Mouse (Mus musculus) monocyte, adult 5-6 weeks (primary cell): ENCODE results near the gene Nectin4. TPM values are rescaled to one million over a fixed set of nuclear protein-coding genes. Genes with fewer than 3 reads are reported as not detected.
"Not testable (repeated sequence)": the region's sequence is repeated elsewhere in the genome, so short reads cannot be mapped to it uniquely, and the experiment has no call there.

ENCODE experiments used
- ATAC-seq: fragments of 153-309, 156-312 bp; replicated peaks from 2 replicates; pipeline ENCODE4 v1.8.0; 2017; ENCODE audit warnings: mild to moderate bottlenecking; ENCODE audit not compliant: low TSS enrichment, insufficient number of reproducible peaks, severe bottlenecking, poor library complexity, low FRiP score
- total RNA-seq: library from RNA; stranded (forward); fragments of 200-1000, 200-491, 200-594 nt; gene quantifications from 3 replicates; pipeline ENCODE4 v1.2.3, GENCODE M21; 2017

Gene Nectin4
- total RNA-seq: 2.0 to 3.9 TPM (median 2.5 TPM) in 3 replicates

DNA sequence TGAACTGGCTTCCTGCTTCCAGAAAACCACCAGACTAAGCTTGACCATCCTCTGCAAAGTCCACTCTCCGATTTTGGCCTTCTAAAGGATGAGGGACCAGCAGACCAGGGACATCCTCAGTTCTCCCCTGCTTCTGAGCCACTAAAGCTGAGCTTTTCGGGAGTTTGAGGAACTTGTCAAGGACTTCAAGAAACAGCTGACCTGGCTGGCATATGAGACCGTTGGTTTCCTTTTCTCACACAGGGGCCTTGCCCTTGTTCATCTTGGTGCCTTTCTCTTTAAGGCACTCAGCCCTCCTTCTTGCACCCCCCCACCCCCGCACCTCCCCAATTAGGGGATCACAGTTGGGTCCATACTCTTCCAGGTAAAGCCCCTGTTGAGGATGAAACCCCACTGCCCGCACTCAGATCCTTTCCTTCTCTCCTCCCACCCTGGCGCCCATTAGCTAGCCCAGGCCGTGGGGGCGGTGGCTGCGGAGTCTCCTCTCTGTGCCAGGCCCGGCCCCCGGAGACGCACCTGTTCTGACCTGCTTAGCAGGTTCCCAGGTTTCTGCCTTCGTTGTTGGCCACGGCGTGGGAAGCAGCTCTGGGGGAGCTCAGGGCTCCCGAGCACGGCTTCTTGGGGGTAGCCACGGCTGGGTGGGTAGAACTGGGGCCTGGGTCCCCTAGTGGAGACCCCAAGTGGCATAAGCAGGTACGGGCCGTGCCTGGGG, at the start of gene Nectin4:
Nectin4 (plus strand) TSS at position 255 of the 712 bp plus-strand sequence.
- ATAC-seq: peak; percentile 78

DNA sequence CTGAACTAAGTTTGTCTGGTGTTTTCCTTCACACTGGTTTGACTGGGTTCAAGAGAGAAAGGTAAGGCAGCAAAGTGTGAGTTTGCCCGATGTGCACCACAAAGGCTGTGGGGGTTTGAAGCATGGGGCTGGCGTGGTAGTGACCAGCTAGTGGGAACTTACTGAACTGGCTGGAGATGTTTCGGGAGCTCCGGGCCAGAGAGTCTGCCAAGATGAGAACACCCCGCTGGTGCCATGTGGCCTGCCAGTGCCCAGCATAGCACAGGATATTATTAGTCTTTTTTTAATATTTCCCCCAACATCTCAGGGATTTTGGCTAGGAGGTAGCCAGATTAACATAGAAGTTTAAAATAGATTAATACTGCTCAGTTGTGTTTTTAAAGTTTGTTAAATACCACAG, 49.7 kb upstream of the Nectin4 start:
- ATAC-seq: no peak

DNA sequence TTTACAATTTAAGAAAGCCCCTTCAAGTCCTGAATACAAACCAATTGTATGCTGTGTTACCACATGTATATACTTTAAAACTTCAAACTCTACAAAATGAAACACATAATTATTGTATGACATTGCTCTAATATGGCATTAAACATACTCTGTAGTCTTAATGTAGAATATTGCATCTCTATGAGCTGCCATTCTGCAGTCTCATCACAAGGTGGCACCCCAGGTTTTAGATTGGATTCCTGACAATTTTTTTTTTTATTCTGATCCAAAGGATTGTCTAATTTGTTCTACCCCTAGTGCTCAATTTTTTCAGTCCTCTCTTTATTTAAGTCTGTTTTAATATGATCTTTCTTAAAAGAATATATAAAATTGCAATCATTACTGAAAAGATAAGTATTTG, 48.5 kb upstream of the Nectin4 start:
- 0 out of 2 replicates have a peak, but pooled peaks have one; percentile 50 for ATAC-seq

DNA sequence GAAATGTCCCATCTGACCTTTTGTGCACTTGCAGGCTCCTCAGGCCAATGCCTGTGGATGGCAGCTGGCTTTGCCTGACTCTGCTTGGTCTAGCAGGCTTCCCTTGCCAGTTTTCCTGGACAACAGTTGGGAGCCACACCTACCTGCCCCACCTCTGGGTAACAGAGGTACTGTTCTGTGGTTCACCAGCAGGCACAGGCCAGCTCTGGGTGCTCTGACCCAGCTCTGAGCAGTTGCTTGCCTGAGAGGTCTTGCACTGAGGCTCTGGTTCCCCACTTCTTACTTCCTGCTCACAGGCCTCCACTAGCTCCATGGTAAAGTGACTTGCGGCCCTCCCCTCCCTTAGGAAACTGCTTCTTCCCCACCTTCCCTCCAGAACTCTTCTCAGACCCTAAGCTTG, 47.9 kb upstream of the Nectin4 start:
- ATAC-seq: peak; percentile 34; the same call in 1 of the 2 replicates

DNA sequence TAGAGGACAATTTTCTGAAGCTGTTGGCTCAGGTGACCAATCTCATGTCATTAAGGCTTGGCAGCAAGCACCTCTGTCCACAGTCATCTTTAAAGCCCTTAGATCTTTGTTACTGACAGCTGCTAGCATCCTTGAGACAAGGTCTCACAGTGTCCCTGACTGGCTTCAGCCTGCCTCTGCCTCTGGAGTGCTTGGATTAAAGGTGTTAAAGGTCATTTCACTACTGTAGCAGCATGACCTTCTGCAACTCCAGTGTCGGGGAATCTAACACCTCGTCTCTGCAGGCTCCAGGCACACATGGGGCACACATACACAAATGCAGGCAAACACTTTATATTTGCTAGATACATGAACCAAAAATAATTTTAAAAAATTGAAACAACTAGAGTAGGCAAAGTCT, 44.3 kb upstream of the Nectin4 start:
- ATAC-seq: no peak

DNA sequence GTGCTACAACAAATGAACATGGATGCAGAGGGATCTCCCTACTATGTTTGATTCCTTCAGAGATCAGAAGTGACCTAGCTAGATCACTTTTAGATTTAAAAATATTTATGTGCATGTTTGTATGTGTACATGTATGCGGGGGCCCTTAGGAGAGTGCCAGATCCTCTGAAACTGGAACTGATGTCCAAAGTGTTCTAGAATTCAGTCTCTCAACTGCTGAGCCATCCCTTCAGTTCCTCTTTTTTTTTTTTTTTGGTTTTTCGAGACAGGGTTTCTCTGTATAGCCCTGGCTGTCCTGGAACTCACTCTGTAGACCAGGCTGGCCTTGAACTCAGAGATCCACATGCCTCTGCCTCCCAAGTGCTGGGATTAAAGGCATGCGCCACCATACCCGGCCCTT, 43.3 kb upstream of the Nectin4 start:
- not testable (repeated sequence) for ATAC-seq

DNA sequence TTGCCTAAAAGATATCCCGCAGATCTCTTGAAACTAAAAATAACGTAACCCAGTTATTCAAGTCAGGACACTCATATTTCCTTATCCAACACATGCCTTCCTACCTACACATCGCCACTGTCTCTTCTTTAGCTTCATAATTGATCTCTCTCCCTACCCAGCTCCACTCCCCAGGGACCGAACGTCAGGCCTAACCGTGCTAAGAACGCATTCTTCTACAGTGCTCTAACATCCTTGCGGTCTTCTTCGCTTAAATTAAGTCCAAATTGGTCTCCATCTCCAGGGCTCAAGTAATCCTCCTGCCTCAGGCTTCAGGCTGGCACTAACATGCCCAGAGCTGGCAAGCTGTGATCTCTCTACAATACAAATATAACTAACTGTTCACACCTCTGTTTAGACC, 41.7 kb upstream of the Nectin4 start:
- ATAC-seq: no peak

DNA sequence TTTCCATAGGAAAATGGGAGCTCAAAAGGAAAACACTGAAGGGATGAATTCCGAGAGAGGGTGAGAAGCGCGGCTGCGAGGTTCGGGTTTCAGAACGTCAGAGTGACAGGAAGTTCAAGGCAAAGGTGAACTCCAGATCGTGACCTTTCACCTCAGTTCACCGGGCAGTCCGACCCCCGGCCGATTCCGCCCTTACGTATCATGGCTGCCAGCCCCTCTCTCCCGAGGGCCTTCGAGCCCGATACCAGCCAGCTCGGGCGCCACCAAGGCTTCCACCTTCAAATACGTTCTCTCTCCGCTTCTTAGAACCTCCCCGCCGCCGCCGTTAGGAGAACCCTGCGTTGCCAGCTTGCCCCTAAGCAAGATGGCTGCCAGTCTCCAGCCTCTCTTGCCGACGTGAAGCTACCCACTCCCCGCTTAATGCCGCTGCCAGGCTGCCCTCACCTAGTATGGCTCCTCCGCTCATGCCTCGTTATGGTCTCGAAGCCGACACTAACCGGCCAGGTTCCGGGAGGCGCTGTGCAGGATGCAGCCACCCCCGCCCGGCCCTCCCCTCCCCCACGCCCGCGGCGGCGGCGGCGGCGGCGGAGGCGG, 41.0 kb upstream of the Nectin4 start, which contains the start of gene Dedd:
Dedd (plus strand) TSS at position 307 of the 594 bp plus-strand sequence.
- peak; percentile 97 for ATAC-seq

DNA sequence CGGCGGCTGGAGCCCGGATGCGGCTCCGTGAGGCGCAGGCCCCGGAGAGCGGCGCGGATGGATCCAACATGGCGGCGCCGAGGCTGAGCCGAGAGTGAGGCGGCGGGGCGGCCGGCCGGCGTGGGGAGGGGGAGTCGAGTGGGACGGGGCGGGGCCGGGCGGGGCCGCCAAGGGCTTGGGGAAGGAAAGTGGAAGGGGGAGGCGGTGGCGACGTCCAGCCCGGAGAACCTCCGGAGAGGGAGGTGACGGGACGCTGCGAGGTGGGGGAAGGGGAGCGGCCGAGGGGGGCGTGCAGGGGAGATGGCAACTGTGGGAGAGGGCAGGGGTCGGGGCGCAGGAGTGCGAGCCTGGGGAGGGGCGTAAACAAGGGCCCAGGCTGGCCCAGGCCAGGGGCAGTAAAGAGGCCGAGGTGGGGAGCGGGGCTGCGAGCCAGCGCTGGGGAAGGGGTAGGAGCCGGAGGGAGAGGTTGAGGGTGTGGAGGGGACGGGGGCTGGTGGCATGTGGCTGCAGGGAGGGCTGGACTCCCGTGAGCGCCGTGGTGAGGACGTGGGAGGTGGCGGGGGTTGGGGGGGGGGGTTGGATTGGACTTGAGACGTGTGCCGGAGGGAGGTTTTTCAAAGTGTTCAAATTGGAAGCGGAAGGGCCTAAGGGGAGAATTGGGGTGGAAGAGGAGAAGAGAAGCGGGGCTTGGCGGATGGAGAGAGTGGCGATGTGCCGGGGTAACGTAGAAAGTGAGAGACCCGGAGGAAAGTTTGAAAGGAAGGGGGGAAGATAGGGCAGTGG, 40.3 kb upstream of the Nectin4 start:
- peak; percentile 28; the same call in 1 of the 2 replicates for ATAC-seq

DNA sequence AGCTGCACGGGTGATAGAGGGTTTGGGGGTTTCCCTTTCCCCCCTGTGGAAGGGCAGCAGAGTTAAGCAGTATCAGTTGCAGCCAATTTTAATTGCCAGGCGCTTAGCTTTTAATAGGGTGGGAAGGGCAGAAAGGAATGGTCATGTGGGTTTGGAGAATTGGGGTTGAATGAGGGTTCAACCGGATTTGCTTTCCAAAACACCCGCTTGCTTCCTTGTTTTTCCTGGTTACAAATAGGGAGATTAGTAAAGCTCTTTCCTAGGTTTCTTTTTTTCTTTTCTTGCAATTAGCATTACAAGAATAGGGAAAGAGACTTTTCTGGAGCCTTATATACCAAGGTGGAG, 39.7 kb upstream of the Nectin4 start:
- no peak for ATAC-seq

DNA sequence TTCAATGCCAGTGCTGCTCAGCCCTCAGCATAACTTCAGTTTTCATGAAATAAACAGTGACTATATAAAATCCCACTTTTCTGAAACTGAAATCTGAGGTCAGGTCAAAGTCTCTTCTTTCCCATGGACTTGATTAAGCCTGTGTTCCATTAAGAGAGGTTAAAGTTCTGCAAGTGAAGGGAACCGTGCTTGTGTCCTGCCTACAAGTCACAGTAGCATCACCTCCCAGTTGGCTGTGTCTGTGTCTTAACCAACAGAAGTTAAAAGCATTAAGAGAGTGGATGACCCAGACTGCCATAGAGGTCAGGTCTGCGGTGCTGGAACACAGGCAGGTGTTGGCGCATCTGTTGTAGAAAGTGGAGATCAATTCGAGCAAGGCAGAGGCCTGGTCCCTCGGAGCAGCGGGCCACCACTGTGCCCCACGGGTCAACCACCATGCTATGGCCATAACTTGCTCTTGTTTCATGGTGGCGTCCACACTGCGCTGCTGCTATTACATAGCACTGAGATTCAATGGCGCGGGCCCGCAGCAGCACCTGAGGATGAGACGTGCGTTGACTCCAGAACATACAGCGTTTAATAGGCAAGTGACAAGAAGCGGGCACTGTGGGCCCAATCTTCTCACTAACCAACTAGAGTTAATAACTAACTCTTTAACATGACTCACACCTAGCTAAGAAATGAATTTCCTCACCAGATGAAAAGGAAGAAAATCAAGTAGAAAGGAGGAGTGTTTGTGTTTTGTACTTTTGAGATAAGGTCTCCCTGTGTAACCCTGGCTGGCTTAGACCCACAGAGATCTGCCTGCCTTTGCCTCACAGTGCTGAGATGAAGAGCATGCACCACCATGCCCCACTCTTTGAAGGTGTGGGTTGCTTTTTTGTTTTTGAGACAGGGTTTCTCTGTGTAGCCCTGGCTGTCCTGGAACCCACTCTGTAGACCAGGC, 27.4 kb upstream of the Nectin4 start:
- no peak for ATAC-seq

DNA sequence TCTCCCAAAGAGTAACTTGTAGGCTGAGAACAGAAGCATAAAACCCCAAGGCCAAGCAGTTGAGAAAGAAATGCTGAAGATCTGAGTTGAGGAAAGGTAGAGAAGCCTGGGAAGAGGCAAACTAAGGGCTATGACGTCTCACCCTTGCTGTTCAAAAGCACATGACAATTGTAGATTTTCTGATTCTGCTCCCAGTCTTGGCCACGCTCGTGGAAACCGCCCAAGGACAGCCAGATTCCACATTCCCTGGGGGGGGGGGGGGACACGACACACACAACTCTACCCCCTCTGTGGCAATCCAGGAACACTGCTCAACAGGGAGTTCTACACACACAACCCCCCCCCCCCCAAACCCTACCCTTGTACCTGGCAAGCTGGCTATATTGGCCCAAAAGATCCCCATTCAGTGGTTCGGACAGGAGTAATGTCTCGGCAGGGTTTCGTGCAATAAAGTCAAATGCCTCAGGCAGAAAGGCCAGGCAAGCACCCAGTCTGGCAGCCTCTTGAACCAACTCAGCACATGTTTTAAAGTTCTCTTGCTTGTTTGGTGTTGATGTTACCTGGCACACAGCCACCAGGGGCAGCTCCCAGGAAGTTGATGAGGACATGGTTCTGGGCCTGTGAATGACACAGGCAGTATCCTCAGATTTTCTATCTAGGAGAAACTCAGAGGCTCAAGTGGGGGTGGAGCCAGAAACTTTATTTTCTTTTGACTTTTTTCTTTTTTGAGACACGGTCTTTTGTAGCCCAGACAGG, 25.8 kb upstream of the Nectin4 start:
- ATAC-seq: no peak

DNA sequence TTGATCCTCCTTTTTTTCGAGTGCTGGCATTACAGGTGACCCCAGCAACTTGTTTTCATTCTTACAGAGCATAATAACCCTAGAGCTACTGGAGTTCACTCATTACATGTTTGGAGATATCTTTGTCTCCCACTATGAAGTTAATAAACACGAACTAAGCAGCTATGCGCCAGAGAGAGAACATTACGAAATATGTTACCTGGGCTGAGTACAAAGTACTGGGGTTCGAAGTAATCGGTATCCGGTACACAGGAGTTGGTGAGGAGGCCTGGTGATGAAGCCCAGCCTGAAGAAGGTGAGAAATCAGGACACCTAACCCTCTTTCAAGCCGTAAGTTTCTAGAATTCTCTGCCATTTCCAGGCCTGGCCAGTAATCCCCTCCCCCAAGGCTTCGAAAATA, 25.2 kb upstream of the Nectin4 start:
- 0 out of 2 replicates have a peak, but pooled peaks have one; percentile 34 for ATAC-seq

DNA sequence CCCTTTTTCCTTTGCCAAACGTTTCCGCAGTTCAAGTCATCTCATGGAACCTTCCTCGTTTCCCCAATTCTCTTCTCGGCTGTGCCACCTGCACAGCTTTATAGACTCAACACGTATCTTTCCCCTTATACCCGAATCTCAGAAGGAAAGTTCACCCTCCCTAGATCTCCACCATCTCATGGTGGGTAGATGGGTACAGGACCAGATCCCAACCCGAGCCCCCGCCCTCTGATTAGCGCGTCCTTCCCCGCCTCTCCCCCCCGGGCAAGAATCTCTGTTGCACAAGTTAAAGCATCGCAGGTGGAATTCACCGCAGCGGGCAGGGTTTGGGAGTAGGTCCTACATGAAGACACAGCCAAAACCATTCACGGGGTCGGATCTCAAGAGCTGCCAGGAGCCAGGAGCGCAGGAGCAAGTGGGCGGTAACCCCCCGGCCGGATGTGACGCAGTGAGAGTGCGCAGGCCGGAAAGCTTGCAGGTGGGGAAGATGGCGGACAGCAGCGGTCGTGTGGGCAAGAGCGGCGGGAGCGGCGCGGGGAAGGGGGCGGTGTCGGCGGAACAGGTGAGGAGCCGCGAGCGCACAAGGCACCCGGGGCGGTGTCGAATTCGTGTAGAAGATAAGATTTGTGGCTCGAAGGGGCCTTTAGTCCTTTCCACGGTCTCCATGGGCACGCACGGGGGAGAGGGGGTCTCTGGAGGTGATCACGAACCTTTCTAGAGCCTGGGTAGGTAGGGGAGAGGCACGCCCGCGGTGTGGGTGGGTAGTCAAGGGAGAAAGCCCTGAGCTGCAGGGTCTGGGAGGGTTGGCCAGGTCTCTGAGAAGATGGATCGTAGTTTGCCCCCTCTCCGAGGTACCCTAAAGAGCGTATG, 24.4 kb upstream of the Nectin4 start, which contains the start of the genes Nit1 and Pfdn2:
Nit1 (minus strand) TSS at position 422 of the 870 bp plus-strand sequence.
Pfdn2 (plus strand) TSS at position 446 of the 870 bp plus-strand sequence.
- ATAC-seq: peak; percentile 94

DNA sequence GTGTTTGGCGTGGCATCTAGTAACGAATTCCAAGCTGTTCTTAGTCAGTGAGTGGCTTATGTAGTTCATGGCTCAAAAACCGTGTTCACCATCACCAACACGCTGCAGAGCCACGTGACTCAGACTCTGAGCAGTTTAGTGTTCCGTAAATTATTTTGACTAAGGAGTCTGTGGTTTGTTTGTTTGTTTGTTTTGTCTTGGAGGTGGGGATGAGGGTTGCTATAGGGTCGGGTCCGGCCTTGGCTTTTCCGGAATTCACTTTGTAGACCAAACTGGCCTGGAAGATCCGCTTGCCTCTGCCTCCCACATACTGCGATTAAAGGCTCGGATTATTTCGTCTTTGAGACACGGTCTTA, 23.8 kb upstream of the Nectin4 start:
- ATAC-seq: peak; percentile 23

DNA sequence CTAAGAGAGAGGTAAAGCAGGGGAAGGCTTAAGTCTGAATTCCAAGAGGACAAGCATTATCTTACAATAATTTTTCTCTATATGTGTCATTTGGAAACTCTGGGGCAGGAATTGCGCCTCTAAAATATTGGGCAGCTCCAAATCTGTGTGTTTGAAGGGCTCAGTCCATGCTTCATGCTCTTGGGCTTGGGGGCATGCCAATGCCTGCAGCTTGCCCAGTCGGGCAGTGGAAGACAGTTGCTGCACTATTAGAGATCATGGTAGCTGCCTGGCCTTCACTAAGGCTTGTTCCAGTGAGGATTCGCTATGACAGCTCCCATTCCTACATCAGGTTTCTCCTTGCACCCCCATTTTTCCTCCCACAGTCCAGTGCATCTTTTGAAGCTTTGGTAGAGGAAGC, 21.2 kb upstream of the Nectin4 start:
- ATAC-seq: no peak

DNA sequence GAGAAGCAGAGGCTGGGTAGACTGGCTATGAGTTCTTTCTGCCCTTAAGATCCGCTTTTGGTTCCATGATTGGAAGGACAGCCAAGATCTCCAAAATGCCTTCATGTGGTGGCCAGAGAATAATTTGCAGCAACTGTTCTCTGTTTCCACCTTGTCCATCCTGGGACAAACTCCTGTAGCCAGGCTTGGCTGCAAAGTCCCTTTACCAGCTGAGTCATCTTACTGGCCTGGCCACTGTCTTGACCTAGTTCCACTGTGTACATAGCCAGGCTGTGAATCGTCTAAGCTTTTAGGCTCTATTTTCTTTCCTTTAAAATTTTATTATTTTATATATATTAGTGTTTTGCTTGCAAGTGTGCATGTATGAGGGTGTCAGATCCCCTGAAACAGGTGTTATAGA, 20.7 kb upstream of the Nectin4 start:
- ATAC-seq: no peak
